Mouse (Mus musculus) gastrocnemius, adult 2 months (tissue): ENCODE data around the gene Gabpb1. TPM values are rescaled to one million over a fixed set of nuclear protein-coding genes. Genes with fewer than 3 reads are reported as not detected.
A peak's percentile ranks its signal among the peaks of the same experiment; 100 is the strongest.

Source experiments
- DNase-seq: peaks from one replicate; pipeline ENCODE4 v3.0.0; 2022
- H3K27ac ChIP-seq: fragments of 200-600 bp; 2 replicates; pipeline ENCODE4 v1.8.1; 2022; ENCODE audit warnings: mild to moderate bottlenecking
- H3K4me3 ChIP-seq: fragments of 200-600 bp; 2 replicates; pipeline ENCODE4 v1.8.1; 2022; ENCODE audit warnings: mild to moderate bottlenecking, moderate library complexity
- CTCF ChIP-seq: fragments of 200-600 bp; IDR thresholded peaks from 2 replicates; pipeline ENCODE4 v1.8.1; 2022; ENCODE audit warnings: antibody characterized with exemption, mild to moderate bottlenecking, moderate library complexity
- intact Hi-C: fragments of 180-260 bp; cut with DNase I; formaldehyde crosslinking; loops from one replicate; pipeline ENCODE4 v1.15.1; 2025
- total RNA-seq, 2 experiments: library from RNA; stranded (reverse); gene quantifications; 2 replicates each; pipeline ENCODE4 v1.2.3; 2021

Gene Gabpb1
- total RNA-seq, 2 experiments from 2014 or later: 5.5 to 8.6 TPM

DNA sequence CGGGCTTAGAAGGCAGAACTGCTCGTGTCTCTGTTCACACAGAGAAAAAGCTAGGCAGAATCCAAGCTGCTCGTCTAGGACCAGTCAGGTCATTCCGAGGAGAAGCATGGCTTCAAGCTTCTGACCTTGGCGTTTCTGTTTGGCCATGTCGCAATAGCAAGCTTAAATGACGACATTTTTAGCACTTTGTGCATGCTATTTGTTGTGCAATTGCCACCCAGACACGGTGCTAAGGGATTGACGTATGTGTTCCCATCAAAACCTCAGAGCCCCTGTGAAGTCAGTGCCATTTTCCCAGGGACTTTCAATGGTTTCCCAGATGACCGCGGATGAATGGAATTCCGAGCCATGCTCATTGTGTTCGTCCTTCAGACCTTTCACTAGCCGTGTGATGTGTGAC, 75.6 kb downstream of the Gabpb1 start:
- intact Hi-C loops: no loop called here
- no peak overlapping the region for H3K27ac ChIP-seq
- DNase-seq: no peak
- no peak overlapping the region for H3K4me3 ChIP-seq
- TF ChIP-seq CTCF: no peak

GRCm38 (mm10) chr2:126599005-126599404, 77.1 kb downstream of the Gabpb1 start:
- no peak for DNase-seq
- Histone ChIP-seq H3K27ac (no peak overlapping the region), H3K4me3 (no peak overlapping the region)
- intact Hi-C loops: loop anchor here (5.0 kb wide), 1 partner anchor 183 kb away; the partner anchor contains the start of gene Usp50
- peak; percentile 46 for TF ChIP-seq CTCF

DNA sequence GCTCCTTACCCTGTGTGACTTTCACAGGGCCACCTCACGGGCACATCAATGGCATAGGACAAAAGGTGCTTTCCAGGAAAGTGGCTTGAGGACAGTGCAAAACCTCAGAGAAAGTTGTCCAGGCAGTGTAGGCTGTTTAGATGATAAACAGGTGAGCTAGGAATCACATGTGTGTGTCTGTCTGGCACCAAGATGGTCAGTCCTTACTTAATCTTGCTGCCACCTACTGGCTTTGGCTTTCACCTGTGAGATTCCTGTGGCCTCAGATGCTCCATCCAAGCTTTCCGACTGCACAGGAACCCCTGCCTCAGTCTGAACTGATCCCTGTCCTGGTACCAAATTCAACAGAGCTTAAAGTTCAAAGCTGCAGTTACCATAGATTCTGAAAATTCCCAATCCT, 77.8 kb downstream of the Gabpb1 start:
- no peak for TF ChIP-seq CTCF
- DNase-seq: no peak
- intact Hi-C loops: loop anchor here (5.0 kb wide), 1 partner anchor 184 kb away; the partner anchor contains the start of gene Usp50
- Histone ChIP-seq H3K4me3 (no peak overlapping the region), H3K27ac (no peak overlapping the region)

GRCm38 (mm10) chr2:126597279-126598241, 78.6 kb downstream of the Gabpb1 start:
- H3K4me3 ChIP-seq: no peak overlapping the region
- DNase-seq: no peak
- TF ChIP-seq CTCF: no peak
- peak overlapping the region; percentile 38; the same call in 1 of the 2 replicates for H3K27ac ChIP-seq
- intact Hi-C loops: loop anchor here (5.0 kb wide), 1 partner anchor 185 kb away; the partner anchor contains the start of gene Usp50

- 0 out of 2 replicates have a peak, but pooled peaks have one; percentile 3 for TF ChIP-seq CTCF
- intact Hi-C loops: loop anchor here (5.0 kb wide), 1 partner anchor 186 kb away; the partner anchor contains the start of gene Usp50
- H3K4me3 ChIP-seq: no peak overlapping the region
- H3K27ac ChIP-seq: no peak overlapping the region
- no peak for DNase-seq
Measured at GRCm38 (mm10) chr2:126596347-126597072, 79.6 kb downstream of the Gabpb1 start.

- peak; percentile 92 for TF ChIP-seq CTCF
- Histone ChIP-seq H3K27ac (peak overlapping the region; percentile 50), H3K4me3 (peak overlapping the region; percentile 70)
- DNase-seq: peak; percentile 75
- intact Hi-C loops: loop anchor here (5.0 kb wide), 2 partner anchors 68 to 413 kb away; partner anchors contain the start of gene Ap4e1
Measured at GRCm38 (mm10) chr2:126593831-126594610, 82.1 kb downstream of the Gabpb1 start.

DNA sequence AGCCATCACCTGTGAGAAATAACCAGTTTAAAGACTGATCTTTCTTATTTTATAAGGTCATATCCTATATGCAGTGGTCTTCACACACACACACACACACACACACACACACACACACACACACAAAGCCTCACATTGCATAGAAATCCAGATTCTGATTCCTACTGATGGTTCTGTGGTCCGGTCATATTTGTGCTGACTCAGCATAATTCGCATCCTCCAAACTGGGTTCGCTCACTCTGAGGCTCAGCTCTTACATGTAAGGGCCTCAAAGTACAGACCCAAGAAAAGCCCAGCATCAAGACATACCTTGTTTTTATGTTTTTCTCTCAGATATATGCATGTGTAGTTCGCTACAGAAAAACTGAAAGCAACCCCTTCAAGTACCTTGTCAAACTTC, 84.8 kb downstream of the Gabpb1 start:
- H3K27ac ChIP-seq: no peak overlapping the region
- TF ChIP-seq CTCF: no peak
- H3K4me3 ChIP-seq: no peak overlapping the region
- no peak for DNase-seq
- intact Hi-C loops: loop anchor here (5.0 kb wide), 2 partner anchors 71 to 416 kb away; partner anchors contain the start of gene Ap4e1

GRCm38 (mm10) chr2:126587468-126587867, 88.7 kb downstream of the Gabpb1 start:
- H3K27ac ChIP-seq: no peak overlapping the region
- no peak for TF ChIP-seq CTCF
- DNase-seq: no peak
- intact Hi-C loops: no loop called here
- H3K4me3 ChIP-seq: no peak overlapping the region

GRCm38 (mm10) chr2:126584621-126585369, 91.3 kb downstream of the Gabpb1 start:
- intact Hi-C loops: no loop called here
- H3K27ac ChIP-seq: no peak overlapping the region

GRCm38 (mm10) chr2:126583960-126584359, 92.2 kb downstream of the Gabpb1 start:
- no peak for TF ChIP-seq CTCF
- H3K27ac ChIP-seq: no peak overlapping the region
- H3K4me3 ChIP-seq: no peak overlapping the region
- intact Hi-C loops: no loop called here
- DNase-seq: no peak

More at GRCm38 (mm10) chr2:126584621-126585369, 91.3 kb downstream of the Gabpb1 start:
- no peak for TF ChIP-seq CTCF
- no peak for DNase-seq
- no peak overlapping the region for H3K4me3 ChIP-seq

- no peak for DNase-seq
- no peak for TF ChIP-seq CTCF
- H3K4me3 ChIP-seq: no peak overlapping the region
- intact Hi-C loops: no loop called here
- H3K27ac ChIP-seq: no peak overlapping the region
Measured at GRCm38 (mm10) chr2:126579282-126579681, 96.9 kb downstream of the Gabpb1 start.

Other genes with a start within 250 kb of the Gabpb1 start
- gene Atp8b4, start 175.7 kb downstream of the Gabpb1 start, total RNA-seq: under 1 TPM; 0.11 to 0.13 TPM
- gene Slc27a2, start 123.9 kb downstream of the Gabpb1 start, total RNA-seq: not detected
- gene Hdc, start 57.0 kb downstream of the Gabpb1 start, total RNA-seq: 1 to 10 TPM in 1 of 2 experiments, under 1 TPM in 1; 0.15 to 1.0 TPM
- gene Usp8, start 31.0 kb upstream of the Gabpb1 start, total RNA-seq: 10 to 100 TPM; 14.8 to 18.9 TPM
- gene Usp50, start 107.1 kb upstream of the Gabpb1 start, total RNA-seq: under 1 TPM in 1 of 2 experiments, not detected in 1; 0.18 TPM
- gene Trpm7, start 199.9 kb upstream of the Gabpb1 start, total RNA-seq: 10 to 100 TPM; 24.8 to 29.0 TPM